Mouse (Mus musculus) testis, adult 2 months (tissue): ENCODE results near the gene Cnpy3. TPM values are rescaled to one million over a fixed set of nuclear protein-coding genes. Genes with fewer than 3 reads are reported as not detected.

Experiments used
- H3K27ac ChIP-seq: fragments of 200-500 bp; 2 replicates; pipeline ENCODE4 v1.5.1; 2012; ENCODE audit warnings: low read depth, low read length; ENCODE audit not compliant: control insufficient read depth, insufficient read depth
- H3K27me3 ChIP-seq: fragments of 200-500 bp; 2 replicates; pipeline ENCODE4 v1.6.1; 2012; ENCODE audit warnings: mild to moderate bottlenecking, low read length, moderate library complexity; ENCODE audit not compliant: control insufficient read depth, insufficient read depth
- H3K36me3 ChIP-seq: fragments of 200-500 bp; 2 replicates; pipeline ENCODE4 v1.6.1; 2012; ENCODE audit warnings: mild to moderate bottlenecking, low read length; ENCODE audit not compliant: control insufficient read depth, insufficient read depth
- H3K4me1 ChIP-seq: fragments of 200-500 bp; 2 replicates; pipeline ENCODE4 v1.6.1; 2012; ENCODE audit warnings: low read length; ENCODE audit not compliant: control insufficient read depth, insufficient read depth
- H3K4me3 ChIP-seq: fragments of 200-500 bp; 2 replicates; pipeline ENCODE4 v1.5.1; 2012; ENCODE audit warnings: low read depth, mild to moderate bottlenecking, low read length, moderate library complexity, mixed read lengths; ENCODE audit not compliant: control insufficient read depth
- CTCF ChIP-seq: fragments of 200-500 bp; IDR thresholded peaks from 2 replicates; pipeline ENCODE4 v1.5.1; 2012; ENCODE audit warnings: low read depth, mild to moderate bottlenecking, inconsistent platforms, low read length, moderate library complexity; ENCODE audit not compliant: control insufficient read depth, insufficient read depth, insufficient replicate concordance
- POLR2A ChIP-seq: fragments of 200-500 bp; IDR thresholded peaks from 2 replicates; pipeline ENCODE4 v1.6.1; 2012; ENCODE audit warnings: low read depth, mild to moderate bottlenecking, inconsistent platforms, low read length, moderate library complexity; ENCODE audit not compliant: control insufficient read depth
- polyA plus RNA-seq: library from polyadenylated mRNA; depleted of rRNA; stranded (reverse); fragments of >200 nt; gene quantifications from 2 replicates; pipeline ENCODE4 v1.2.3, GENCODE M21; 2012; rRNA removed

Cnpy3 gene
- polyA plus RNA-seq, 1 experiment = 18.9 TPM

- TF ChIP-seq POLR2A (no peak), CTCF (no peak)
- no peaks in the 10 kb centered on the region for H3K27me3 ChIP-seq
- H3K27ac ChIP-seq = no peak overlapping the region
- H3K4me3 ChIP-seq = no peak overlapping the region
- H3K36me3 ChIP-seq = no peaks in the 10 kb centered on the region
- H3K4me1 ChIP-seq = no peaks in the 10 kb centered on the region
Observed at GRCm38 (mm10) chr17:46690665-46691064, 61.3 kb downstream of the Cnpy3 start.

- TF ChIP-seq CTCF = no peak
- no peak for TF ChIP-seq POLR2A
Observed at GRCm38 (mm10) chr17:46685913-46686312, 66.1 kb downstream of the Cnpy3 start.

More at GRCm38 (mm10) chr17:46685913-46686312, 66.1 kb downstream of the Cnpy3 start:
- no peak overlapping the region for H3K4me3 ChIP-seq
- H3K4me1 ChIP-seq = no peaks in the 10 kb centered on the region; the same call in 1 of the 2 replicates
- H3K27me3 ChIP-seq = no peaks in the 10 kb centered on the region
- no peaks in the 10 kb centered on the region for H3K36me3 ChIP-seq
- no peak overlapping the region for H3K27ac ChIP-seq

Other genes starting within 250 kb of the Cnpy3 start
- gene Cul9, start 205.8 kb downstream of the Cnpy3 start, polyA plus RNA-seq = 20.5 and 22.4 TPM in 2 replicates
- 96.2 and 106 TPM in 2 replicates for gene Srf, start 196.0 kb downstream of the Cnpy3 start, polyA plus RNA-seq
- 3.1 and 3.2 TPM in 2 replicates for gene Ptk7, start 122.7 kb downstream of the Cnpy3 start, polyA plus RNA-seq
- gene Klc4, start 106.2 kb downstream of the Cnpy3 start, polyA plus RNA-seq = 20.7 and 22.7 TPM in 2 replicates
- gene Mrpl2, start 106.0 kb downstream of the Cnpy3 start, polyA plus RNA-seq = 25.5 and 33.7 TPM in 2 replicates
- gene Cul7, start 101.9 kb downstream of the Cnpy3 start, polyA plus RNA-seq = 6.7 and 7.6 TPM in 2 replicates
- gene Rrp36, start 77.9 kb downstream of the Cnpy3 start, polyA plus RNA-seq = 11.2 and 12.5 TPM in 2 replicates
- 1,562 and 1,699 TPM in 2 replicates for gene Mea1, start 73.4 kb downstream of the Cnpy3 start, polyA plus RNA-seq
- 626 and 644 TPM in 2 replicates for gene Klhdc3, start 71.3 kb downstream of the Cnpy3 start, polyA plus RNA-seq
- 12.4 and 12.9 TPM in 2 replicates for gene Ppp2r5d, start 47.1 kb downstream of the Cnpy3 start, polyA plus RNA-seq
- 43.4 and 43.9 TPM in 2 replicates for gene Pex6, start 40.8 kb downstream of the Cnpy3 start, polyA plus RNA-seq
- 2.3 and 3.7 TPM in 2 replicates for gene Gnmt, start 23.0 kb downstream of the Cnpy3 start, polyA plus RNA-seq
- gene Ptcra, start 11.5 kb upstream of the Cnpy3 start, polyA plus RNA-seq = 0.18 and 0.23 TPM in 2 replicates
- 86.6 and 89.2 TPM in 2 replicates for gene 2310039H08Rik, start 20.4 kb upstream of the Cnpy3 start, polyA plus RNA-seq
- 13.3 and 14.1 TPM in 2 replicates for gene Rpl7l1, start 30.5 kb upstream of the Cnpy3 start, polyA plus RNA-seq
- 11.0 and 13.2 TPM in 2 replicates for gene Bicral, start 106.3 kb upstream of the Cnpy3 start, polyA plus RNA-seq
- gene Tbcc, start 138.5 kb upstream of the Cnpy3 start, polyA plus RNA-seq = 54.5 and 61.3 TPM in 2 replicates
- gene Prph2, start 158.2 kb upstream of the Cnpy3 start, polyA plus RNA-seq = 2.0 and 2.9 TPM in 2 replicates